Mouse (Mus musculus): ENCODE measurements around the gene Olfr323. TPM values are rescaled to one million over a fixed set of nuclear protein-coding genes. Genes with fewer than 3 reads are reported as not detected.

The Olfr323 gene
- polyA plus RNA-seq, 1 experiment from 2014 or later = not detected

DNA sequence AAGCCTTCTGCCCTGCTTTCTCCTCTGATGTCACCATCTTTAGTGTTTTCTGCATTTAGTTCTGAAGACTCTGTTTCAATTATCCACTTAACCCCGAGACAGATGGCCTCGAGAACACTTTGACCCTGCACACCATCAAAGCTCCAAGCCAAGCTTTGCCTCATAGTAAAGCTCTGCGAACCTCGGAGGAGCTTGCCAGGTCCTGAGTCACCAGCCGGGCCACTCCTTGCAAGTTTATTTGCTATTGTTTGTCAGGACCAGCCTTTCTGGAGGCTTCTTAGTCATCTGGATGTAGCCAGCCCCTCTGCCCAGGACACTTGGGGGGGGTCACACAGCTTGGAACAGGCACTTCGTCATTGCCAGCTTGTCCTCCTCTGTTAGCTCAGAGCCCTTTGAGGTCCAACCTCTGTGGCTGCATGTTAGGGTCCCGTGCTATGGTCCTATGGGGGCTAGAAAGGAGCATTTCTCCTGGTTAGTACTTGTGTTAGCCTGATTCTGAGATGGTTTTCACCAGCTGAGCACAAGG lies 7.9 kb upstream of the Olfr323 start:
- WGBS = 69% methylated on average over 7 of the region's 7 CpGs
- Histone ChIP-seq H3K9ac (ENCODE audit: low read depth, low read length) (no peak overlapping the region), H3K4me1 (ENCODE audit: control insufficient read depth, insufficient read depth, low read depth, low read length) (peaks cover 5% of the 10 kb centered on the region), H3K27ac (ENCODE audit: low read depth, low read length) (no peak overlapping the region), H3K9me3 (ENCODE audit: control insufficient read depth, low read length) (no peaks in the 10 kb centered on the region), H3K4me2 (ENCODE audit: low read length) (no peak overlapping the region), H3K27me3 (replicated peaks; ENCODE audit: control insufficient read depth, insufficient read depth, low read length) (peaks cover 5% of the 10 kb centered on the region; the same call in 1 of the 2 replicates), H3K36me3 (ENCODE audit: control insufficient read depth, insufficient read depth, low read length) (no peaks in the 10 kb centered on the region), H3K4me3 (ENCODE audit: low read length) (no peak overlapping the region)
- ATAC-seq = no peak

DNA sequence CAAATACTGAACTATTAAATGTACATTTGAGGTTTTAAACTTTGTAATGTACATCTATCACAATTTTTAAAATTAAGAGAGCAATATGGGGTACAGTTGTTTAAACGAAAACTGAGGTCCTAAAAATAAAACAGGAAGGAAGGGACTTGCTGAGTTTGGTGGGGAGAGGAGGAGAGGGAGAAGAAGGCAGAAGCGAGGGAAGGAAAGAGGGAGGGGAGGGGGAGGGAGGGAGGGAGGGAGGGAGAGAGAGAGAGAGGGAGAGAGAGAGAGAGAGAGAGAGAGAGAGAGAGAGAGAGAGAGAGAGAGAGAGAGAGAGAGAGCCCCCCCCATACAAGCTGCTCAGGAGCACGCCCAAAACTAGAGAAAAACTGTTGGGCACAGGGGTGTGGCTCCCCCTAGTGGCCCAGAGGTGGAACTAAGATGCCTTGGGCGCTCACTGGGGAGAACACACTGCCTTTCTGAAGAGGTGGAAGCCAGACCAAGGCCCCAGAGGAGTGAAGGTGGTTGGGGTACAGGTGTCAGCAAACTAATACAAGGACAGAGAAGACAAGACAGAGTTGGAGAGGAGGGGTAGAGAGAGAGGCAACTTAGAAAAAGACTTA lies 6.2 kb upstream of the Olfr323 start:
- H3K9me3 ChIP-seq (ENCODE audit: control insufficient read depth, low read length) = no peaks in the 10 kb centered on the region
- 27% methylated on average over 4 of the region's 4 CpGs for WGBS
- no peak for ATAC-seq
- no peak overlapping the region for H3K4me2 ChIP-seq (ENCODE audit: low read length)
- no peak overlapping the region for H3K9ac ChIP-seq (ENCODE audit: low read depth, low read length)
- H3K27ac ChIP-seq (ENCODE audit: low read depth, low read length) = no peak overlapping the region
- H3K4me3 ChIP-seq (ENCODE audit: low read length) = no peak overlapping the region
- H3K36me3 ChIP-seq (ENCODE audit: control insufficient read depth, insufficient read depth, low read length) = no peaks in the 10 kb centered on the region
- peaks cover 5% of the 10 kb centered on the region for H3K4me1 ChIP-seq (ENCODE audit: control insufficient read depth, insufficient read depth, low read depth, low read length)
- H3K27me3 ChIP-seq (replicated peaks; ENCODE audit: control insufficient read depth, insufficient read depth, low read length) = peaks cover under 1% of the 10 kb centered on the region; the same call in 1 of the 2 replicates

DNA sequence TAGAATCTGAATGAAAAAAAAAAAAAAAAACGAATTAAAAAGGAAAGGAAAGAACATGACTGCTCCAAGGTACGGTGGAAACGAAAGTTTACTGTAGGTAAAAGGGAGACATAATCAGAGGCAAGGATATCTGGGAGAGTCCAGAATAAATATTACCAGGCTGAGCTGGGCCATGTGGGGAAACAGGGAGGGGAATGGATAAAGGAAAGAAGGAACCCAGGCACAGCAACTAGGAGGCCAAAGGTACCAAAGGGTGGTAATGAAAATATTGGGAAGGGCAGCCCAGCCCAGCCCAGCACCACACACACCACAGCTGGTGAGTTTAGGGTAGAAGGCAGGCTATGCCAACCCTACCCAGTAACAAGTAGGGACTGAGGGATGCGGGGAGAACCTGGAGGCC lies 4.6 kb upstream of the Olfr323 start:
- no peak overlapping the region for H3K9ac ChIP-seq (ENCODE audit: low read depth, low read length)
- H3K36me3 ChIP-seq (ENCODE audit: control insufficient read depth, insufficient read depth, low read length) = no peaks in the 10 kb centered on the region
- H3K4me2 ChIP-seq (ENCODE audit: low read length) = no peak overlapping the region
- no peak for ATAC-seq
- 71% methylated on average over 4 of the region's 4 CpGs for WGBS
- H3K9me3 ChIP-seq (ENCODE audit: control insufficient read depth, low read length) = no peaks in the 10 kb centered on the region
- H3K27me3 ChIP-seq (replicated peaks; ENCODE audit: control insufficient read depth, insufficient read depth, low read length) = no peaks in the 10 kb centered on the region
- H3K4me1 ChIP-seq (ENCODE audit: control insufficient read depth, insufficient read depth, low read depth, low read length) = no peaks in the 10 kb centered on the region
- H3K4me3 ChIP-seq (ENCODE audit: low read length) = no peak overlapping the region
- no peak overlapping the region for H3K27ac ChIP-seq (ENCODE audit: low read depth, low read length)

DNA sequence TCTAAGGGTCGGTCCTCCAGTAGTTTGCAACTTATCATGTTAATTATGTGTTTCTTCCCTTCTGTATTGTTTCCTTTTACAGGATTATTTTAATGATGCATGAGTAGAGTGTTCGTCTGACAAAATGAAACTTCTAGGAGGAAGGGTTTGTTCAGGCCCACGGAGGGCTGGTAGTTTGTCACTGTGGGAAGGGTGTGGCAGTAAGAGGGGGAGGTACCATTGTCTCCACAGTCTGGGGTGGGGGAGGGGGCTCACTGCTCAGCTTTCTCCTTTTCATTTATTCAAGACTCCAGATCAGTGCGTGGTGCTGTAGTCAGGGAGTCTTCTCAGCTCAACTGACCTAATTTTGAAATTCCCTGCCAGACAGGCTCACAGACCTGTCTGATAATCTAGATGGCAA lies 4.2 kb downstream of the Olfr323 start:
- H3K4me1 ChIP-seq (ENCODE audit: control insufficient read depth, insufficient read depth, low read depth, low read length) = no peaks in the 10 kb centered on the region
- 44% methylated on average over 4 of the region's 4 CpGs for WGBS
- H3K27me3 ChIP-seq (replicated peaks; ENCODE audit: control insufficient read depth, insufficient read depth, low read length) = no peaks in the 10 kb centered on the region
- no peak overlapping the region for H3K27ac ChIP-seq (ENCODE audit: low read depth, low read length)
- no peaks in the 10 kb centered on the region for H3K36me3 ChIP-seq (ENCODE audit: control insufficient read depth, insufficient read depth, low read length)
- no peaks in the 10 kb centered on the region for H3K9me3 ChIP-seq (ENCODE audit: control insufficient read depth, low read length)
- no peak for ATAC-seq
- H3K4me2 ChIP-seq (ENCODE audit: low read length) = no peak overlapping the region
- H3K4me3 ChIP-seq (ENCODE audit: low read length) = no peak overlapping the region
- H3K9ac ChIP-seq (ENCODE audit: low read depth, low read length) = no peak overlapping the region

DNA sequence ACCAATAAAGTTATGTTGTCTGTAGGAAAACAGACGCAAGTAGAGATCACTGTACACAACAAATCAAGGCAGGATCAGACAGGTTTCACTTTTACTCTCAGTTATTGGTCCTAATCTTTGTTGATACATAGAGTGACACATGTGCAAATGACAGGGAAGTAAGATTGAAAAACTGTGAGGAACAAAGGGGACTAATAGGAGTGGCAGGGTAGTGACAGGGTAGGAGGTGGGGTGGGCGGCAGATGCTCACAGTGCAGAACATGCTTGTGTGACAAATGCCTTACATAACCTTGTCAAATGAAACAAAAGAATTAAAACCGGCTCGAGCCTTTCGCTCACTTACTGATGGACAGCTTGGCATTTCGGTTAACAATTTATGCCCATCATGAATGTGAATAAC lies 11.5 kb downstream of the Olfr323 start:
- no peak overlapping the region for H3K4me3 ChIP-seq (ENCODE audit: low read length)

DNA sequence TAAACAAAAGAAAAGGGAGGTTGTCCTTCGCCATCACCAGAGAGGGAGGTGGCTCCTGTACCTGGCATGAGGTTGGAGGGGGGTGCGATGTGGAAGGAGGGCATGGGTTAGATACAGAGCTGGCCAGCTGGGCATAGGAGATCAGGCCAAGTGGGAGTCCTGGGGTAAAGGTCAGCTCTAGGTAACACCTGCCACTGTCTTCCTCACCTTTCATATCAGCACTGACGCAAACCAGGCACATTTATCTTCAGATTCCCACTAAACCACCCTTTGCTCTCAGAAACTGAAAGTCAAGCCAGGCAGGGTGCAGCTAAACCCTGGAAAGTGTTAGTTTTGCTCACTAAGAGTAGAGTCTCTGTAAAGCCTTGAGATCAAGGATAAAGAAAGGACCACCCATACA lies 11.9 kb downstream of the Olfr323 start:
- no peaks in the 10 kb centered on the region for H3K36me3 ChIP-seq (ENCODE audit: control insufficient read depth, insufficient read depth, low read length)
- no peaks in the 10 kb centered on the region for H3K4me1 ChIP-seq (ENCODE audit: control insufficient read depth, insufficient read depth, low read depth, low read length)
- no peak overlapping the region for H3K9ac ChIP-seq (ENCODE audit: low read depth, low read length)
- no peak overlapping the region for H3K27ac ChIP-seq (ENCODE audit: low read depth, low read length)
- no peak for ATAC-seq
- no peak overlapping the region for H3K4me3 ChIP-seq (ENCODE audit: low read length)
- WGBS = 72% methylated on average over 3 of the region's 3 CpGs
- H3K9me3 ChIP-seq (ENCODE audit: control insufficient read depth, low read length) = no peaks in the 10 kb centered on the region
- no peak overlapping the region for H3K4me2 ChIP-seq (ENCODE audit: low read length)
- H3K27me3 ChIP-seq (replicated peaks; ENCODE audit: control insufficient read depth, insufficient read depth, low read length) = no peaks in the 10 kb centered on the region

More for the DNA sequence above, 11.5 kb downstream of the Olfr323 start:
- ATAC-seq = no peak
- Histone ChIP-seq H3K27me3 (replicated peaks; ENCODE audit: control insufficient read depth, insufficient read depth, low read length) (no peaks in the 10 kb centered on the region), H3K9me3 (ENCODE audit: control insufficient read depth, low read length) (no peaks in the 10 kb centered on the region), H3K4me2 (ENCODE audit: low read length) (no peak overlapping the region), H3K27ac (ENCODE audit: low read depth, low read length) (no peak overlapping the region), H3K4me1 (ENCODE audit: control insufficient read depth, insufficient read depth, low read depth, low read length) (no peaks in the 10 kb centered on the region), H3K9ac (ENCODE audit: low read depth, low read length) (no peak overlapping the region), H3K36me3 (ENCODE audit: control insufficient read depth, insufficient read depth, low read length) (no peaks in the 10 kb centered on the region)
- 45% methylated on average over 6 of the region's 6 CpGs for WGBS

DNA sequence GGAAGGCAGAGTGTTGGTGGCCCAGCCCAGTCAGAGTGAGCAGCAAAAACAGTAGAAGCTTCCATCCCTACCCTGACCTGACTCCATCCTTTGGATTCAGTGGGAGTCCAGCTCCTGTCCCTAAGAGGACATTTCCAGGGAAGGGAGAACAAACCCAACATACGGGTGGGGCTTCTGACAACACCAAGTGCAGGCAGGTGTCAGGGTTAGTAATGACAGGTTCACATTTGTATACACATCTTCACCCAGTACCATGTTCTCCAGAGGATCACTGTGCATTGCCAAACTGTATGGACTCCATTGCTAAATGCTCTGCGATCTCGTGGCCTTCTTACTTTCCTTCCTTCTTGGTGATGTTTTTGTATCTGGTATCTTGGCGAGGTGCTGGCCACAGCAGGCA lies 14.3 kb downstream of the Olfr323 start, which contains the start of gene 2210407C18Rik:
2210407C18Rik (minus strand) TSS at position 101 of the 400 bp plus-strand sequence.
- Histone ChIP-seq H3K4me2 (ENCODE audit: low read length) (no peak within 1 kb of the TSS), H3K4me3 (ENCODE audit: low read length) (no peak within 1 kb of the TSS), H3K9ac (ENCODE audit: low read depth, low read length) (no peak within 1 kb of the TSS), H3K4me1 (ENCODE audit: control insufficient read depth, insufficient read depth, low read depth, low read length) (no peaks in the 10 kb centered on the region), H3K27me3 (replicated peaks; ENCODE audit: control insufficient read depth, insufficient read depth, low read length) (no peaks in the 10 kb centered on the region), H3K27ac (ENCODE audit: low read depth, low read length) (no peak within 1 kb of the TSS), H3K9me3 (ENCODE audit: control insufficient read depth, low read length) (no peaks in the 10 kb centered on the region), H3K36me3 (ENCODE audit: control insufficient read depth, insufficient read depth, low read length) (no peaks in the 10 kb centered on the region)
- ATAC-seq = no peak
- 96% methylated on average over 4 of the region's 4 CpGs for WGBS

DNA sequence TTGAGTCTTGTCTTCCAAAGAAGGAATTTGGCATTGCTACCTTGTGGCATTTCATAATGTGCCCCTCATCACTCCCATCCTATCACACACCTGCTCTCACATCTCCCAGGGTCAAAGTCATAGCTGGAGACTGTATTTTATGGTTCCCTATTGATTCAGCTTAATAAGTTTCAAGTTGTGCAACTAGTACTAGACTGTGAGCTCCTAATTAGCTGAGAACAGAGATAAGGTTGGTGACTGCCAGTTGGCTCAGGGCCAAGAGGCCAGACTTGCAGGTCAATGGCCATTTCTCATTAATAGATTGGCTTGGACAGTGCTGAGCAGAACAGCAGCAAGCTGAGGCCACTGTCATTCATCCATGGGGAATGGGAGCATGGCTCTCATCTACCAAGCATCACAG lies 15.8 kb downstream of the Olfr323 start:
- H3K9me3 ChIP-seq (ENCODE audit: control insufficient read depth, low read length) = no peaks in the 10 kb centered on the region
- no peak overlapping the region for H3K27ac ChIP-seq (ENCODE audit: low read depth, low read length)
- no peak overlapping the region for H3K4me2 ChIP-seq (ENCODE audit: low read length)
- H3K4me1 ChIP-seq (ENCODE audit: control insufficient read depth, insufficient read depth, low read depth, low read length) = no peaks in the 10 kb centered on the region
- no peak overlapping the region for H3K4me3 ChIP-seq (ENCODE audit: low read length)
- ATAC-seq = no peak
- no peak overlapping the region for H3K9ac ChIP-seq (ENCODE audit: low read depth, low read length)
- no peaks in the 10 kb centered on the region for H3K27me3 ChIP-seq (replicated peaks; ENCODE audit: control insufficient read depth, insufficient read depth, low read length)
- no peaks in the 10 kb centered on the region for H3K36me3 ChIP-seq (ENCODE audit: control insufficient read depth, insufficient read depth, low read length)

DNA sequence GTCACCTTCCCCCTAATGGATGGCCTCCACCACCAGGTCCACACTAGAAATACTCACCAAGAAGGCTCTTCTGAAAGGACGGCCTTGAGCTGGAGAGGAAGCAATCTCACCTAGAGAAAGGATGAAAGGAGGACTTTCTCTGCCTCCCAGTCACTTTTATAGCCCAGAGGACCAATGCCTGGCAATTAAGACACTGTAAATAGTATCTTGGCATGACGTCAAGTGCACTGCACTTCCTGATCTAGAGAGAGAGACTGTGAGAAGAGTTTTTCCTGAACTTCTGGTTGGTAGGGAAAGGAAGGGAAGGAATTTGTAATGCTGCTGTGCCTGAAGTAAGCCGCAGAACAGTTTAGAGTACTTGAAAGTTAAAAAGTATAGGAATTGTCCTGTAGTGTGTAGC lies 16.9 kb downstream of the Olfr323 start:
- H3K9ac ChIP-seq (ENCODE audit: low read depth, low read length) = no peak overlapping the region
- no peak for ATAC-seq
- H3K9me3 ChIP-seq (ENCODE audit: control insufficient read depth, low read length) = no peaks in the 10 kb centered on the region
- H3K4me3 ChIP-seq (ENCODE audit: low read length) = no peak overlapping the region
- H3K4me2 ChIP-seq (ENCODE audit: low read length) = no peak overlapping the region
- no peaks in the 10 kb centered on the region for H3K4me1 ChIP-seq (ENCODE audit: control insufficient read depth, insufficient read depth, low read depth, low read length)
- no peak overlapping the region for H3K27ac ChIP-seq (ENCODE audit: low read depth, low read length)
- WGBS = 82% methylated on average over 3 of the region's 3 CpGs
- H3K36me3 ChIP-seq (ENCODE audit: control insufficient read depth, insufficient read depth, low read length) = no peaks in the 10 kb centered on the region
- H3K27me3 ChIP-seq (replicated peaks; ENCODE audit: control insufficient read depth, insufficient read depth, low read length) = no peaks in the 10 kb centered on the region
